Mouse (Mus musculus) frontal cortex, postnatal 10 days (tissue): ENCODE results near the gene Arrdc5.

ENCODE experiments used
- DNase-seq, 2 experiments: peaks; one replicate each; pipeline ENCODE4 v3.0.0; 2022; ENCODE audit warnings: low spot score in 2 of 2, mixed read lengths in 1 of 2

Gene Arrdc5

GRCm38 (mm10) chr17:56303847-56304586 is 3.9 kb upstream of the Arrdc5 start:
- DNase-seq = peak; percentile 86 to 93

- DNase-seq = no peak
These were observed 3.2 kb upstream of the Arrdc5 start, which contains the start of gene Uhrf1 for GRCm38 (mm10) chr17:56303160-56303846. TSS of gene Uhrf1 (plus strand) at chr17:56303321.

DNA sequence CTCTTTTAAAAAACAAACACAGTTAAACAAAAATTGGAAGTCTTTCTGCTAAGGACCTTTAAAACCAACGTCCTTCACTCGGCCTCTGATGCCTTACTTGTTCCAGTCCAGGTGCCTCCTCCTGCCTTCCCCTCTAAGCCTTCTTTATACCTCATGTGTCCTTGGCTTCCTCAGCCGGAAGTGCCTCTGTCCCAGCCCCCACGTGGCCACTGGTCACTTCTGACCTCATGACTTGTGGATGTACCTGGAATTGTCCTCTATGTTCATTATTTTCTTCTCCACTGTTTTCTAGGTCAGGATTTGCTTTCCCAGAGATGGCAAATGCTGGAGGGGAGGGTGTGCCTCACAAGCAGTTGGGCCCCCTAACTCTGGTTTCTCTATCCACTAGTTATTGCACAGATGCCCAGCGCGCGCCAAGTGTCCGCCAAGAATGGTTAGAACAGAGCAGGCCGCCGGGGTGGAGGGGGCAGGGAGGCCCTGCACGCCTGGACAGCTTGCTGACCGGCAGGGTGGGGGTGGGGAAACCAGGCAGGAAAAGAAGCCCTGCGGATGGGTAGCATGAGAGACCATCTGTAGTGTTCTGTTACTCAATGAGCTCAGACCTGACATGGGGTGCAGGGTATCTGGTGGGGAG is 2.4 kb upstream of the Arrdc5 start:
- no peak for DNase-seq

GRCm38 (mm10) chr17:56298238-56298637 is 1.8 kb downstream of the Arrdc5 start:
- no peak for DNase-seq

DNA sequence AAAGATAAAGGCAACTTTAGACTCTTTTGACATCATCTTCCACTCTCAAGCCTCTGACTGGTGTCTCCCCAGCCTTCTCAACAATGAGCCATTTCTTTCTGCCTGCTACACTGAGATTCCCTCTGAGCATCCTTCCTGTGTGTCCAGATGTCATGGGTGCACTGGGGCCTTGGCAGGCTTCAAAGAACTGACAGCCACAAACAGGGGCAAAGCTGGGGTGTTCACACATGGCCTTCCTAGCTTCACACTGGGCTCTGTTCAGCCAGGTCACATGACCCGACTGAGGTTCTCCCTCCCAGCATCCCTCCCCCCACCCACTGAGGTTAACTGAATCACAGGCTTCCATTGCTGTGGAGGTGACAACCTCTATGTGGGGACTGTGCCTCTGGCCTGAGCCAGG is 3.9 kb downstream of the Arrdc5 start:
- DNase-seq = no peak

DNA sequence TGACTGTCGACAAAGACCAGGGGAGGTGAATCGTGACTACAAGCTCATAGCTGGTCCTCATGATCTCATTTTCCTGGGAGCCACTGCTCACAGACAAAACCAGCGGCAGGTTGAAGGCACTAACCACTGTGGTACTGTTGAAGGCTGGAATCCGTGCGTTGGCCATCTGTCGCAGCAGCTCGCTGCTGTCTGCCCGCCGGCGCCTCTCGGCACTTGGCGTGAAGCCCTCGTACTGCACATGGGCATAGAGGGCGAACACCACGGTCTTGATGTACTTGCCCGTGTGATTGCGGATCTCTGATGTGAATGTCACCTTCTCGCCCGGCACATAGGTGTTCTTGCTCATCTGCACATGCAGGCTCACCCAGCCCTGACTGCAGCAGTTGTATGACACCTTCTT is 5.8 kb downstream of the Arrdc5 start:
- DNase-seq = no peak

- DNase-seq = no peak
These were observed 6.8 kb downstream of the Arrdc5 start for GRCm38 (mm10) chr17:56293291-56293690.

DNA sequence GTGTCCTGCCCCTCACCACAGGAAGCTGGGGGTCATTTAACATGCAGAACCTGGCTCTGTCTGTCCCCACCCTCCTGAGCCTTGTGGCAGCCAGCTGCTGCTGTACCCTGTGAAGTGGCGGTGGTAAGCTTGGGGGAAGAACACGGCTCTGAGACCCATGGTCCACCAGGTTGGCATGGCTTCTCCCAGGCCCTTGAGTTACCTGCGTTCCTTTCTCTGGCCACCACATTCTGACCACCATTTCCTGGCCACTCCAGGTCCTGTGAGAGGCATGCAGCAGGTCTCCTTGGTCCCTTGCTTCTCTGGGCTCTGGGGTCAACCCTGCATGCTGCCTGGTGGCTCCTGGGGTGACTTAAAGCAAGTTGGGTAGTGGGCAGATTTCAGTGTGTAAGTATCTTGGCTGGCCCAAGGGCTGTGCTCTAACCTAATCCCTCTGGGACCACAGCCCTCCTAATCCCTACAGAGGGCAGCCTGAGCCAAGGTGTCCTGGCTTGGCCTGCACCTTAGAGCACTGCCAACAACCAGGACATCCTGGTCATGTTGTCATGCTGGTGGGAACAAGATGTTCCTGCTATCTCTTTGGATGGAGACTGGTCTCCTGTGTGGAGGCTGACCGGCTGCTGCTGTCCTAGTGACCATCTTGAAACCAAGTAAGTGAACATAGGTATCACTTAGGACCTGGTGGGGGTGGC is 7.4 kb downstream of the Arrdc5 start, which contains the start of gene Plin3:
Gene Plin3, minus strand, starts transcription at position 343 of the 692 bp plus-strand sequence.
- no peak for DNase-seq

- no peak for DNase-seq
These were observed 8.1 kb downstream of the Arrdc5 start for GRCm38 (mm10) chr17:56291826-56292475.

GRCm38 (mm10) chr17:56291171-56291511 is 8.9 kb downstream of the Arrdc5 start:
- peak; percentile 71 to 79 for DNase-seq

DNA sequence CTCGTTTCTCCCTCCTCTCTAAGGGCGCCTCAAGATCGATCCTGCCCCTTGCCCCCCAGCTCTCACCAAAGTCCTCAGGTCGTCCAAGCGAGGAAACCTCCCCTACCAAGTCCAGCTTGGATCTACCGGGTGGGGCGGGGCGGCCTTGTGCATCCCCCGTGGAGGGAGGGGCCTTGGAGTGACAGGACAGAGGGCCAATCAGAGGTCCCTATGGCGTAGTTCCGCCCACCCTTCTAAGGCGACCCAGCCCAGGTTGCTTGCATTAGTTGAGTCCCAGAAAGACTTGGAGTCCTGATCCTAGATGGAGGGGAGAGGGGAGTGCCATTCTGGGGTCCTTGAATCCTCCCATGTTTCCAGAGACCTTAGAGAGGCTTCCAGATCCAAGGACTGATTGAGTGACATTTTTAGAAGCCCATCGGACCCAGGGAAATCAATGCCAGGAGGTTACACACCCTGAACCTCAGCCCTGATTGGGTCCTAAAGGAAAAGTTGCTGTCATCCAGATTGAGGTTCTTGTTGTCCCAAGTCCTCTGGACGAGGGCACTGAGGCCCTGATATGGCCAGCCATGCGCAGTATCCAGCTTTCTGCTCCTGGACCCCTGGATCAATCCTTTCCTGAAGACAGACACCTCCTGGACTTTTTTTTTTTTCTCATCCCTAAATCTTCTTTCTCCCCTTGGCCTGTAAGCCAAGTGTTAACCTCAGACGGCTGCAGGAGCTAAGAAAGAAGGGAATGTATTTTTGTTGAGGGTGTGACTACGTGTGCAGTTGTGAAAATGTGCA is 9.5 kb downstream of the Arrdc5 start:
- peak in 1 of 2 experiments; percentile 74 for DNase-seq

DNA sequence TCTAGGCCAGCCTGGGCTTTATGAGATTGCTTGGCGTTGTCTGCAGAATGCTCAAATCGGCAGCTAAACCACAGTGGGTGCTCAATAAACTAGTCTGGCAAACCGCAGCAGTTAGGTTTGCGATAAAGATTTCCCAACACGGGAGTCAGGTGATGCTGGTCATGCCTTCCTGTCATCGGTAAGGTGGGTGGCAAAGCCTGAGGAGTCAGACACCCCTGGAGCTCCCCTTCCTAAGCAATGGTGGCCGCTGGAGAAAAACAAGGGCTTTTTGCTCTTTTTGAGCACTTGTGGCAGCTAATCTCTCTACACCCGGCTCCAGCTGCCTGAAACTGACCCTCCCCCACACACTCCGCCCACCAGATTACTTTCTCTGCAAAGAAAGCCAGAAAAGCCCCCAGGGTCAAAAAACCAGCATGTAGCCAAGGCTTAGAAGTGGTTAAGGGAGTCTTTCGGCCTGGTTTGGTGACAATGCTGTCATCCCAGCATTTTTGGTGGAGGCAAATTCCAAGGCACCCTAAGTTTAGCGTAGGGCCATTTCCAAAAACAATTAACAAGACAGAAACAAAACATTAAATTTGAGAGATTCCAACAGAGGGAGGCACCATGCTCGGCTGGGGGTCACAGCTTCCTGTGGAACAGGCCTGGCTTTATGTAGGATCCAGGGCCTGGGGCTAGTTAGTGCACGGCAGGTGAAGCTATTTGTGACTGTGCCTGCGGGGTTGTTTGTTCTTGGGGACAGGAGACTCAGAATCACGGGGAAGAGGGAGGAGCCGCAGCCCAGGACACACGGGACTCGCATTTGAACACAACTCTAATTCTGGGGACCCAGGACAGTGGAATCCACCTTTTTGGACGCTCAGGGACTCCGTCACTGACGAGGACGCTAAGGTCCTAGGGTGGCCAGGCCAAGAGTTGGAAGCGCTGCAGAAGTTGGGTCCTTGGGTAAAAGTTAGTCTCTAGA is 10.4 kb downstream of the Arrdc5 start:
- no peak for DNase-seq

GRCm38 (mm10) chr17:56288866-56289265 is 11.2 kb downstream of the Arrdc5 start:
- no peak for DNase-seq

GRCm38 (mm10) chr17:56287830-56288229 is 12.3 kb downstream of the Arrdc5 start:
- DNase-seq = no peak

DNA sequence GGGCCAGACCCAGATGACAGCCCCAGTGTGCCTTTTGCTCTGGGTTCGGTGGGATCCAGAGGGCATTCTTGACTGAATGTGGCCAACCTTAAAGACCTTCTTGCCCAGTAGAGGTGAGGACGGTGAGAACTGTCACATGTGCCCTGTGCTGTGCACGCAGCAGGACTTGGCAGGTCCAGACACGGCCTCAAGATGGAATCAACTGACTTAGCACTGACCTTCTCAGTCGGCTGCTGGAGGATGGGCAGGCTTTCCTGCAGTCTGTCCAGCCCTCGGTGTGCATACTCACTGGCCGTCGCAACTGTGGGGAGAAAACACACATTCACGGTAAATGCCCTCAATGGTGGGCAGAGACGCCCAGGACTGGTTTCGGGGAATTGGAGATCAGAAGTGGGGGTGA is 14.1 kb downstream of the Arrdc5 start:
- no peak for DNase-seq

- DNase-seq = no peak
These were observed 16.8 kb downstream of the Arrdc5 start for GRCm38 (mm10) chr17:56283316-56283715.

GRCm38 (mm10) chr17:56282802-56283201 is 17.3 kb downstream of the Arrdc5 start:
- no peak for DNase-seq

GRCm38 (mm10) chr17:56281193-56281592 is 18.9 kb downstream of the Arrdc5 start:
- no peak for DNase-seq

- no peak for DNase-seq
These were observed 20.5 kb downstream of the Arrdc5 start for GRCm38 (mm10) chr17:56279481-56280155.
